20 mouse cellular contexts compared by ENCODE assay signal in genomic region chr7:105228138-105228537, GRCm38 (mm10). TPM values are rescaled to one million over a fixed set of nuclear protein-coding genes. Genes with fewer than 3 reads are reported as not detected.
A peak's percentile ranks its signal among the peaks of the same experiment; 100 is the strongest.
DNase-seq lines count a peak whose midpoint lies in the region; ATAC-seq and TF ChIP-seq lines count a peak whose summit lies in the region.
"Had no signal": no experiment of that assay in that cellular context is flagged by ENCODE, and none has a peak within 500 bp of the region (broad histone marks: within the 10 kb centered on the region; RNA-seq: fewer than 3 reads in every experiment).

No protein-coding gene starts in this region.

- ATAC-seq in embryonic facial prominence, embryonic 14.5 days (ENCODE audit: low read depth): no peak
- ATAC-seq in lung, embryonic 14.5 days (ENCODE audit: insufficient read depth): peak; percentile 63; the same call in 1 of the 2 replicates
- no peak for ATAC-seq in midbrain, embryonic 16.5 days
- ATAC-seq in midbrain, embryonic 11.5 days (ENCODE audit: low FRiP score): no peak

- H3K9me3 ChIP-seq in embryonic facial prominence, embryonic 14.5 days (ENCODE audit: control insufficient read depth, low read length): no peaks in the 10 kb centered on the region
- H3K9me3 ChIP-seq in embryonic facial prominence, embryonic 10.5 days: no peaks in the 10 kb centered on the region
- H3K9me3 ChIP-seq in lung, embryonic 14.5 days (ENCODE audit: low read depth, low read length): no peaks in the 10 kb centered on the region
- H3K9me3 ChIP-seq in midbrain, embryonic 16.5 days (replicated peaks; ENCODE audit: control insufficient read depth, low read length, poor library complexity, severe bottlenecking): no peaks in the 10 kb centered on the region
- H3K9me3 ChIP-seq in midbrain, embryonic 11.5 days (ENCODE audit: control insufficient read depth, low read length): no peaks in the 10 kb centered on the region
- H3K9me3 ChIP-seq: forebrain, embryonic 10.5 days; hindbrain, embryonic 10.5 days; limb, embryonic 12.5 days; megakaryocyte, embryonic 14.5 days had no signal

- H3K4me2 ChIP-seq in embryonic facial prominence, embryonic 14.5 days (ENCODE audit: low read depth, low read length): no peak overlapping the region
- H3K4me2 ChIP-seq in lung, embryonic 14.5 days: no peak overlapping the region
- no peak overlapping the region for H3K4me2 ChIP-seq in midbrain, embryonic 16.5 days (ENCODE audit: low read length)
- H3K4me2 ChIP-seq in midbrain, embryonic 11.5 days: no peak overlapping the region
- H3K4me2 ChIP-seq: limb, embryonic 12.5 days had no signal

- peak; percentile 1 for DNase-seq in embryonic facial prominence, embryonic 14.5 days (ENCODE audit: low spot score)
- no peak for DNase-seq in embryonic facial prominence, embryonic 10.5 days (ENCODE audit: low spot score)
- peak; percentile 27 for DNase-seq in lung, embryonic 14.5 days
- no peak for DNase-seq in lung, postnatal 4 days
- peak; percentile 17 for DNase-seq in kidney, postnatal 10 days
- DNase-seq in lung, postnatal 36 days: peak; percentile 62
- no peak for DNase-seq in midbrain, embryonic 11.5 days (ENCODE audit: low spot score, missing footprints)
- DNase-seq: cerebellum, adult 9-11 months; layer of hippocampus, postnatal 36 days; right cerebral cortex, postnatal 14 days; thymus, postnatal 36 days had no signal

- H3K9ac ChIP-seq in embryonic facial prominence, embryonic 14.5 days (ENCODE audit: low read depth, low read length): no peak overlapping the region
- no peak overlapping the region for H3K9ac ChIP-seq in lung, embryonic 14.5 days
- H3K9ac ChIP-seq in midbrain, embryonic 16.5 days (ENCODE audit: low read depth, low read length): no peak overlapping the region
- no peak overlapping the region for H3K9ac ChIP-seq in midbrain, embryonic 11.5 days (ENCODE audit: low read length)
- H3K9ac ChIP-seq: limb, embryonic 12.5 days had no signal

- WGBS in embryonic facial prominence, embryonic 14.5 days: 94% methylated on average over 1 of the region's 1 CpGs
- WGBS in embryonic facial prominence, embryonic 10.5 days: 94% methylated on average over 1 of the region's 1 CpGs
- WGBS in lung, embryonic 14.5 days: 80% methylated on average over 1 of the region's 1 CpGs
- WGBS in midbrain, embryonic 16.5 days: 85% methylated on average over 1 of the region's 1 CpGs
- whole genome bisulfite sequencing in midbrain, embryonic 11.5 days: 83% methylated on average over 1 of the region's 1 CpGs

- H3K4me1 ChIP-seq in embryonic facial prominence, embryonic 14.5 days (ENCODE audit: control insufficient read depth, insufficient read depth, low read length): no peaks in the 10 kb centered on the region
- H3K4me1 ChIP-seq in embryonic facial prominence, embryonic 10.5 days: no peaks in the 10 kb centered on the region
- no peaks in the 10 kb centered on the region for H3K4me1 ChIP-seq in lung, embryonic 14.5 days (ENCODE audit: insufficient read depth)
- no peaks in the 10 kb centered on the region for H3K4me1 ChIP-seq in midbrain, embryonic 16.5 days (ENCODE audit: control insufficient read depth, insufficient read depth, low read length)
- no peaks in the 10 kb centered on the region for H3K4me1 ChIP-seq in midbrain, embryonic 11.5 days (ENCODE audit: control insufficient read depth, insufficient read depth, low read length)
- H3K4me1 ChIP-seq: forebrain, embryonic 10.5 days; hindbrain, embryonic 10.5 days; limb, embryonic 12.5 days; megakaryocyte, embryonic 14.5 days had no signal

- TF ChIP-seq CTCF in lung, embryonic 14.5 days (IDR thresholded peaks at IDR 0.05; ENCODE audit: low read depth): no peak

- H3K36me3 ChIP-seq in embryonic facial prominence, embryonic 14.5 days (ENCODE audit: control insufficient read depth, insufficient read depth, low read length): no peaks in the 10 kb centered on the region
- no peaks in the 10 kb centered on the region for H3K36me3 ChIP-seq in embryonic facial prominence, embryonic 10.5 days (replicated peaks)
- no peaks in the 10 kb centered on the region for H3K36me3 ChIP-seq in lung, embryonic 14.5 days (ENCODE audit: insufficient read depth)
- no peaks in the 10 kb centered on the region for H3K36me3 ChIP-seq in midbrain, embryonic 16.5 days (ENCODE audit: control insufficient read depth, insufficient read depth, low read length)
- no peaks in the 10 kb centered on the region for H3K36me3 ChIP-seq in midbrain, embryonic 11.5 days (ENCODE audit: control insufficient read depth, insufficient read depth, low read length)
- H3K36me3 ChIP-seq: forebrain, embryonic 10.5 days; hindbrain, embryonic 10.5 days; limb, embryonic 12.5 days had no signal

- no peak overlapping the region for H3K27ac ChIP-seq in embryonic facial prominence, embryonic 14.5 days (replicated peaks; ENCODE audit: low read depth, low read length)
- no peak overlapping the region for H3K27ac ChIP-seq in embryonic facial prominence, embryonic 10.5 days (replicated peaks)
- H3K27ac ChIP-seq in lung, embryonic 14.5 days (ENCODE audit: low read depth): no peak overlapping the region
- no peak overlapping the region for H3K27ac ChIP-seq in midbrain, embryonic 16.5 days (ENCODE audit: low read length)
- no peak overlapping the region for H3K27ac ChIP-seq in midbrain, embryonic 11.5 days (ENCODE audit: low read depth, low read length)
- H3K27ac ChIP-seq: forebrain, embryonic 10.5 days; hindbrain, embryonic 10.5 days; limb, embryonic 12.5 days had no signal

- no peak overlapping the region for H3K4me3 ChIP-seq in embryonic facial prominence, embryonic 14.5 days (ENCODE audit: low read depth, low read length)
- H3K4me3 ChIP-seq in embryonic facial prominence, embryonic 10.5 days: no peak overlapping the region
- no peak overlapping the region for H3K4me3 ChIP-seq in lung, embryonic 14.5 days (ENCODE audit: low read depth, low read length)
- no peak overlapping the region for H3K4me3 ChIP-seq in midbrain, embryonic 16.5 days (ENCODE audit: low read depth, low read length)
- no peak overlapping the region for H3K4me3 ChIP-seq in midbrain, embryonic 11.5 days (ENCODE audit: low read depth, low read length)
- H3K4me3 ChIP-seq: forebrain, embryonic 10.5 days; hindbrain, embryonic 10.5 days; limb, embryonic 12.5 days; megakaryocyte, embryonic 14.5 days; myocyte had no signal

- H3K27me3 ChIP-seq in embryonic facial prominence, embryonic 14.5 days (replicated peaks; ENCODE audit: control insufficient read depth, insufficient read depth, low read length): no peaks in the 10 kb centered on the region
- H3K27me3 ChIP-seq in embryonic facial prominence, embryonic 10.5 days (replicated peaks; ENCODE audit: low read depth, poor library complexity, severe bottlenecking): no peaks in the 10 kb centered on the region
- no peaks in the 10 kb centered on the region for H3K27me3 ChIP-seq in lung, embryonic 14.5 days (ENCODE audit: insufficient read depth, low read length)
- H3K27me3 ChIP-seq in midbrain, embryonic 16.5 days (ENCODE audit: control insufficient read depth, insufficient read depth, low read depth, low read length): no peaks in the 10 kb centered on the region
- no peaks in the 10 kb centered on the region for H3K27me3 ChIP-seq in midbrain, embryonic 11.5 days (ENCODE audit: control insufficient read depth, insufficient read depth, low read length)
- H3K27me3 ChIP-seq: limb, embryonic 12.5 days; megakaryocyte, embryonic 14.5 days had no signal

RNA-seq across cellular contexts. Expression of gene Olfr686, which starts 20.9 kb away (rescaled TPM):
- not detected in 2 replicates for polyA plus RNA-seq in embryonic facial prominence, embryonic 14.5 days (2014; fragmentation: Nextera tagmentation; extraction: Ambion mirVana)
- polyA plus RNA-seq in embryonic facial prominence, embryonic 10.5 days (2016; fragmentation: Nextera tagmentation; extraction: Ambion mirVana): not detected in 2 replicates
- not detected in 2 replicates for polyA plus RNA-seq in lung, embryonic 14.5 days (2014; fragmentation: Nextera tagmentation; extraction: Ambion mirVana)
- not detected in 2 replicates for polyA plus RNA-seq in midbrain, embryonic 16.5 days (2015; fragmentation: Nextera tagmentation; extraction: Ambion mirVana)
- not detected in 2 replicates for polyA plus RNA-seq in midbrain, embryonic 11.5 days (2014; fragmentation: Nextera tagmentation; extraction: Ambion mirVana)
- polyA plus RNA-seq: brain, embryonic 14.5 days; forebrain, embryonic 10.5 days; hindbrain, embryonic 10.5 days; intestine, embryonic 14.5 days; limb, embryonic 12.5 days; myocyte; stomach, embryonic 14.5 days had no signal

RNA-seq across cellular contexts. Expression of gene Olfr685, which starts 42.3 kb away (rescaled TPM):
- polyA plus RNA-seq in embryonic facial prominence, embryonic 14.5 days (2014; fragmentation: Nextera tagmentation; extraction: Ambion mirVana): 0.10 and 0.31 TPM in 2 replicates
- not detected in 2 replicates for polyA plus RNA-seq in embryonic facial prominence, embryonic 10.5 days (2016; fragmentation: Nextera tagmentation; extraction: Ambion mirVana)
- polyA plus RNA-seq in lung, embryonic 14.5 days (2014; fragmentation: Nextera tagmentation; extraction: Ambion mirVana): not detected in 2 replicates
- not detected in 2 replicates for polyA plus RNA-seq in midbrain, embryonic 16.5 days (2015; fragmentation: Nextera tagmentation; extraction: Ambion mirVana)
- polyA plus RNA-seq in midbrain, embryonic 11.5 days (2014; fragmentation: Nextera tagmentation; extraction: Ambion mirVana): not detected in 2 replicates
- polyA plus RNA-seq: brain, embryonic 14.5 days; forebrain, embryonic 10.5 days; hindbrain, embryonic 10.5 days; intestine, embryonic 14.5 days; limb, embryonic 12.5 days; myocyte; stomach, embryonic 14.5 days had no signal

RNA-seq across cellular contexts. Expression of gene Olfr688, which starts 59.8 kb away (rescaled TPM):
- not detected in 2 replicates for polyA plus RNA-seq in embryonic facial prominence, embryonic 14.5 days (2014; fragmentation: Nextera tagmentation; extraction: Ambion mirVana)
- polyA plus RNA-seq in embryonic facial prominence, embryonic 10.5 days (2016; fragmentation: Nextera tagmentation; extraction: Ambion mirVana): not detected in 2 replicates
- not detected in 2 replicates for polyA plus RNA-seq in lung, embryonic 14.5 days (2014; fragmentation: Nextera tagmentation; extraction: Ambion mirVana)
- polyA plus RNA-seq in midbrain, embryonic 16.5 days (2015; fragmentation: Nextera tagmentation; extraction: Ambion mirVana): not detected in 2 replicates
- polyA plus RNA-seq in midbrain, embryonic 11.5 days (2014; fragmentation: Nextera tagmentation; extraction: Ambion mirVana): not detected in 2 replicates
- polyA plus RNA-seq: brain, embryonic 14.5 days; forebrain, embryonic 10.5 days; hindbrain, embryonic 10.5 days; intestine, embryonic 14.5 days; limb, embryonic 12.5 days; myocyte; stomach, embryonic 14.5 days had no signal

Comparison
In these comparisons a context has a peak if more than half of its experiments do, and no peak if none do; other contexts are left out.
1. DNase-seq: peak in embryonic facial prominence, embryonic 14.5 days (single experiment), lung, embryonic 14.5 days (single experiment), kidney, postnatal 10 days (single experiment) and lung, postnatal 36 days (single experiment); none in embryonic facial prominence, embryonic 10.5 days (single experiment), lung, postnatal 4 days (0 of 2) and midbrain, embryonic 11.5 days (single experiment).